Mouse (Mus musculus) heart, postnatal 0 days (tissue): Measurements from ENCODE around the gene Bcar3.
A peak's percentile ranks its signal among the peaks of the same experiment; 100 is the strongest.

Experiments
- CTCF ChIP-seq: IDR thresholded peaks from 2 replicates; pipeline ENCODE4 v1.5.1; 2016; ENCODE audit warnings: antibody characterized with exemption, control low read depth, low read depth
- EP300 ChIP-seq: IDR thresholded peaks from 2 replicates; pipeline ENCODE4 v1.6.1; 2016; ENCODE audit warnings: antibody characterized with exemption, low read depth

DNA sequence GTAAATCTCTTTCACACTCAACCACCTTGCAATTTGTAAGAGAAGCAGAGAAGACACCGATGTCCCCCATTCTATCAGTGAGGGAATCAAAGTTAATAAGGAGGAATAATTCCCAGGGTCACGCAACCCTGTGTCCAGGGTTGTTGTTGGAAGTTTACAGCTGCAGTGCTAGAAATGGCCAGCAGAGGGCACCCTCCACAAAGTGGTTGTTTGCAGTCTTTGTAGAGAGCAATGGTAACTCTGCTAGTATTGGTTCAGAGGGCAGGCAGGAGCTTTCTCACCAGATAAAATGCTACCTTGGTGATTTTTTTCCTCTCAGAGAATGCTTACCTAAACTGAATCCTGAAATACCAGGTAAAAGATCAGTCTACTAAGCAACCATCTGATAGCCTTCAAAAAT is 18.1 kb downstream of the Bcar3 start:
- TF ChIP-seq CTCF, result peak; percentile 96
- TF ChIP-seq EP300, result no peak
